Mouse (Mus musculus): ENCODE measurements around the gene Olfr497. TPM values are rescaled to one million over a fixed set of nuclear protein-coding genes. Genes with fewer than 3 reads are reported as not detected.

The Olfr497 gene
- not detected for polyA plus RNA-seq (2017; shearing (Covaris generic))

DNA sequence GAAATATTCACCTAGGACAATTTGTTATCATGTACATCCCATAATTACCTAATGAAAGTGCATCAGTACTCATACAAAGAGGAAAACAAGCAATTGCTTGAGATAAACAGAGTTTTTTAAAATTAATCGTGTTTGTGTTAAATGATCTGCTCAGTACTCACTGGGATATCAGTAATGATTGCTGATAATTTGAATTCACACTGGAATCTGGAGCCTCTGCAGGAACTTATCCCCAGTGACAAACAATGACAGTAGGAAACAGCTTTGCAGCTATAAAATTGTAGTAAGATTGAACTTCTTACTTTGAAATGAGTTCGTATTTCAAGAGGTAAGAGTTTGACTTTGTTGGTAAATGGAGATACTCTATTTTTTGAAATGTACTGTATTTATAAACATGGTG lies at the start of gene Olfr497:
TSS of gene Olfr497 (plus strand) at position 301 of the 400 bp plus-strand sequence.

GRCm38 (mm10) chr7:108392867-108393266 lies 27.4 kb upstream of the Olfr497 start, which contains the start of gene Olfr495:
Olfr495 (plus strand) TSS chr7:108393167.

DNA sequence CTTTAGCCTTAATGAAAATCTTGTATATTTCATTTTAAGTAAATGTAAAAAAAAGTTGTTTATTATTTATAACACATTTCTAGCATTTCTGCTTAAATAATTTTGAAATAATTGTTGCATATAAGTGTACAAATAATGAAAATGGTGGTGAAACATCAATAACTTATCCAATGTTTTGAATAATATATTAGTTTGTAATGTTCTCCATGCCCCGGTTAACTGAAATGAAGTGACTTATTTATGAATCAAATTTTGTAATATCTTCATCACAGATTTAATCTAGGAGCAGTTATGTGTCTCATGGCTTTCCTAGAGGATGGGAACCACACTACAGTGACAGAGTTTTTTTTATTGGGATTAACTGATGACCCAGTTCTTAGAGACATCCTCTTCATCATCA lies 44.8 kb downstream of the Olfr497 start, which contains the start of gene Olfr498:
TSS of gene Olfr498 (plus strand) at position 301 of the 400 bp plus-strand sequence.

Other genes starting within 250 kb of the Olfr497 start
- not detected for gene Olfr486, start 247.7 kb upstream of the Olfr497 start, polyA plus RNA-seq (2017; shearing (Covaris generic))
- not detected for gene Olfr487, start 205.8 kb upstream of the Olfr497 start, polyA plus RNA-seq (2017; shearing (Covaris generic))
- under 1 TPM in 1 of 2 experiments, not detected in 1; 0.41 TPM for gene Olfr488, start 162.1 kb upstream of the Olfr497 start, polyA plus RNA-seq (2017; shearing (Covaris generic))
- not detected for gene Olfr490, start 131.5 kb upstream of the Olfr497 start, polyA plus RNA-seq (2017; shearing (Covaris generic))
- gene Olfr491, start 107.0 kb upstream of the Olfr497 start, polyA plus RNA-seq (2017; shearing (Covaris generic)), result under 1 TPM in 1 of 2 experiments, not detected in 1; 0.31 TPM
- gene Olfr492, start 96.7 kb upstream of the Olfr497 start, polyA plus RNA-seq (2017; shearing (Covaris generic)), result not detected
- not detected for gene Olfr493, start 73.4 kb upstream of the Olfr497 start, polyA plus RNA-seq (2017; shearing (Covaris generic))
- gene Olfr494, start 55.1 kb upstream of the Olfr497 start, polyA plus RNA-seq (2017; shearing (Covaris generic)), result not detected
- gene Olfr495, start 27.3 kb upstream of the Olfr497 start, polyA plus RNA-seq (2017; shearing (Covaris generic)), result not detected
- gene Olfr498, start 44.9 kb downstream of the Olfr497 start, polyA plus RNA-seq (2017; shearing (Covaris generic)), result not detected
- gene Olfr502, start 104.6 kb downstream of the Olfr497 start, polyA plus RNA-seq (2017; shearing (Covaris generic)), result under 1 TPM in 1 of 2 experiments, not detected in 1; 0.61 TPM
- gene Olfr503, start 124.1 kb downstream of the Olfr497 start, polyA plus RNA-seq (2017; shearing (Covaris generic)), result not detected
- gene Olfr504, start 145.4 kb downstream of the Olfr497 start, polyA plus RNA-seq (2017; shearing (Covaris generic)), result not detected
- not detected for gene Olfr506, start 190.4 kb downstream of the Olfr497 start, polyA plus RNA-seq (2017; shearing (Covaris generic))
- not detected for gene Olfr507, start 201.4 kb downstream of the Olfr497 start, polyA plus RNA-seq (2017; shearing (Covaris generic))
- not detected for gene Olfr508, start 209.6 kb downstream of the Olfr497 start, polyA plus RNA-seq (2017; shearing (Covaris generic))
- gene Olfr509, start 231.5 kb downstream of the Olfr497 start, polyA plus RNA-seq (2017; shearing (Covaris generic)), result not detected
- gene Olfr510, start 246.0 kb downstream of the Olfr497 start, polyA plus RNA-seq (2017; shearing (Covaris generic)), result not detected

All from activated CD4-positive, CD25-positive, alpha-beta regulatory T cell (primary cell).